Mouse (Mus musculus) ES-E14 (cell line): ENCODE measurements around the gene Btbd7.

Experiments
- CHD2 ChIP-seq: IDR thresholded peaks from 2 replicates; pipeline ENCODE4 v1.6.1; 2014; ENCODE audit warnings: mild to moderate bottlenecking, low read depth, low read length, inconsistent platforms
- HCFC1 ChIP-seq: IDR thresholded peaks from 2 replicates; pipeline ENCODE4 v1.6.1; 2012; ENCODE audit warnings: low read length, inconsistent platforms, borderline replicate concordance; ENCODE audit not compliant: insufficient read depth
- MAFK ChIP-seq: IDR thresholded peaks from 2 replicates; pipeline ENCODE4 v1.6.1; 2014; ENCODE audit warnings: mild to moderate bottlenecking, low read depth, low read length, inconsistent platforms; ENCODE audit not compliant: insufficient read depth
- ZC3H11A ChIP-seq: IDR thresholded peaks from 2 replicates; pipeline ENCODE4 v1.6.1; 2012; ENCODE audit warnings: low read depth, mild to moderate bottlenecking, inconsistent platforms, low read length, borderline replicate concordance

GRCm38 (mm10) chr12:102877301-102878030, 805 bp downstream of the Btbd7 start:
- TF ChIP-seq ZC3H11A (no peak), CHD2 (no peak), HCFC1 (no peak; the same call in 1 of the 2 replicates), MAFK (no peak)
